Mouse (Mus musculus): ENCODE data around the gene Zfyve1.
"Not testable (repeated sequence)": the region's sequence is repeated elsewhere in the genome, so short reads cannot be mapped to it uniquely, and the experiment has no call there.

The Zfyve1 gene

GRCm38 (mm10) chr12:83597025-83597501, at the start of gene Zfyve1:
Gene Zfyve1 (minus strand): TSS chr12:83597222.
- DNase-seq (ENCODE audit: low spot score) = peak; percentile 91

GRCm38 (mm10) chr12:83643116-83643515, 46.1 kb upstream of the Zfyve1 start:
- no peak for DNase-seq (ENCODE audit: low spot score)

- no peak for DNase-seq (ENCODE audit: low spot score)
Measured at GRCm38 (mm10) chr12:83641233-83641632, 44.2 kb upstream of the Zfyve1 start.

- DNase-seq (ENCODE audit: low spot score) = no peak
Measured at GRCm38 (mm10) chr12:83633807-83634206, 36.8 kb upstream of the Zfyve1 start.

- DNase-seq (ENCODE audit: low spot score) = peak; percentile 55
Measured at GRCm38 (mm10) chr12:83632680-83633025, 35.6 kb upstream of the Zfyve1 start.

GRCm38 (mm10) chr12:83631743-83632679, 35.0 kb upstream of the Zfyve1 start:
- DNase-seq (ENCODE audit: low spot score) = peak; percentile 93

- DNase-seq (ENCODE audit: low spot score) = not testable (repeated sequence)
Measured at GRCm38 (mm10) chr12:83630936-83631335, 33.9 kb upstream of the Zfyve1 start, which contains the start of gene Rbm25. Gene Rbm25 (plus strand): TSS chr12:83631236.

GRCm38 (mm10) chr12:83624321-83624720, 27.3 kb upstream of the Zfyve1 start:
- no peak for DNase-seq (ENCODE audit: low spot score)

GRCm38 (mm10) chr12:83622031-83622755, 25.2 kb upstream of the Zfyve1 start:
- DNase-seq (ENCODE audit: low spot score) = no peak

- not testable (repeated sequence) for DNase-seq (ENCODE audit: low spot score)
Measured at GRCm38 (mm10) chr12:83620694-83621093, 23.7 kb upstream of the Zfyve1 start.

GRCm38 (mm10) chr12:83618981-83619380, 22.0 kb upstream of the Zfyve1 start:
- no peak for DNase-seq (ENCODE audit: low spot score)

- DNase-seq (ENCODE audit: low spot score) = no peak
Measured at GRCm38 (mm10) chr12:83617261-83617660, 20.2 kb upstream of the Zfyve1 start.

GRCm38 (mm10) chr12:83606411-83606810, 9.4 kb upstream of the Zfyve1 start:
- DNase-seq (ENCODE audit: low spot score) = not testable (repeated sequence)

GRCm38 (mm10) chr12:83602285-83602684, 5.3 kb upstream of the Zfyve1 start:
- DNase-seq (ENCODE audit: low spot score) = no peak

GRCm38 (mm10) chr12:83597881-83598280, 859 bp upstream of the Zfyve1 start:
- DNase-seq (ENCODE audit: low spot score) = no peak

GRCm38 (mm10) chr12:83596191-83596954, 649 bp downstream of the Zfyve1 start:
- no peak for DNase-seq (ENCODE audit: low spot score)

- DNase-seq (ENCODE audit: low spot score) = no peak
Measured at GRCm38 (mm10) chr12:83594454-83595040, 2.5 kb downstream of the Zfyve1 start.

- DNase-seq (ENCODE audit: low spot score) = no peak
Measured at GRCm38 (mm10) chr12:83591754-83592501, 5.1 kb downstream of the Zfyve1 start.

- DNase-seq (ENCODE audit: low spot score) = no peak
Measured at GRCm38 (mm10) chr12:83586628-83587027, 10.4 kb downstream of the Zfyve1 start.

GRCm38 (mm10) chr12:83582747-83583146, 14.3 kb downstream of the Zfyve1 start:
- no peak for DNase-seq (ENCODE audit: low spot score)

GRCm38 (mm10) chr12:83582106-83582505, 14.9 kb downstream of the Zfyve1 start:
- no peak for DNase-seq (ENCODE audit: low spot score)
